Mouse (Mus musculus) bone marrow macrophage, adult 2 months (primary cell): ENCODE measurements around the gene Bcar1.

Source experiments
- CTCF ChIP-seq: IDR thresholded peaks from 2 replicates; pipeline ENCODE4 v1.5.1; 2012; ENCODE audit warnings: low read depth, mild to moderate bottlenecking, low read length, moderate library complexity
- POLR2A ChIP-seq: IDR thresholded peaks from 2 replicates; pipeline ENCODE4 v1.6.1; 2012; ENCODE audit warnings: mild to moderate bottlenecking, low read depth, low read length, borderline replicate concordance

- no peak for TF ChIP-seq CTCF
- TF ChIP-seq POLR2A = no peak
These were observed 2.6 kb downstream of the Bcar1 start for GRCm38 (mm10) chr8:111740994-111741393.
